Mouse (Mus musculus): ENCODE results near the gene Pax6.

Gene Pax6

GRCm38 (mm10) chr2:105668271-105669270 is at the start of gene Pax6:
Gene Pax6, plus strand, starts transcription at chr2:105668900.
- DNase-seq (ENCODE audit: low spot score in 2 of 2): no peak

- no peak for DNase-seq (ENCODE audit: low spot score in 2 of 2)
Observed at GRCm38 (mm10) chr2:105648933-105649332, 19.8 kb upstream of the Pax6 start.

GRCm38 (mm10) chr2:105656456-105656855 is 12.2 kb upstream of the Pax6 start:
- no peak for DNase-seq (ENCODE audit: low spot score in 2 of 2)

- DNase-seq (ENCODE audit: low spot score in 2 of 2): no peak
Observed at GRCm38 (mm10) chr2:105659350-105659749, 9.3 kb upstream of the Pax6 start.

GRCm38 (mm10) chr2:105659926-105660873 is 8.5 kb upstream of the Pax6 start:
- no peak for DNase-seq (ENCODE audit: low spot score in 2 of 2)

GRCm38 (mm10) chr2:105660874-105661622 is 7.7 kb upstream of the Pax6 start:
- DNase-seq (ENCODE audit: low spot score in 2 of 2): no peak

- no peak for DNase-seq (ENCODE audit: low spot score in 2 of 2)
Observed at GRCm38 (mm10) chr2:105661623-105662066, 7.1 kb upstream of the Pax6 start.

- DNase-seq (ENCODE audit: low spot score in 2 of 2): no peak
Observed at GRCm38 (mm10) chr2:105662121-105662520, 6.6 kb upstream of the Pax6 start.

GRCm38 (mm10) chr2:105662606-105663005 is 6.1 kb upstream of the Pax6 start:
- no peak for DNase-seq (ENCODE audit: low spot score in 2 of 2)

- DNase-seq (ENCODE audit: low spot score in 2 of 2): no peak
Observed at GRCm38 (mm10) chr2:105663101-105663511, 5.6 kb upstream of the Pax6 start.

GRCm38 (mm10) chr2:105664996-105665395 is 3.7 kb upstream of the Pax6 start:
- DNase-seq (ENCODE audit: low spot score in 2 of 2): no peak

GRCm38 (mm10) chr2:105665491-105666250 is 3.0 kb upstream of the Pax6 start:
- DNase-seq (ENCODE audit: low spot score in 2 of 2): no peak

GRCm38 (mm10) chr2:105666331-105666730 is 2.4 kb upstream of the Pax6 start:
- no peak for DNase-seq (ENCODE audit: low spot score in 2 of 2)

- DNase-seq (ENCODE audit: low spot score in 2 of 2): no peak
Observed at GRCm38 (mm10) chr2:105666763-105667625, 1.7 kb upstream of the Pax6 start.

- no peak for DNase-seq (ENCODE audit: low spot score in 2 of 2)
Observed at GRCm38 (mm10) chr2:105667626-105667950, 1.1 kb upstream of the Pax6 start.

GRCm38 (mm10) chr2:105669371-105669861 is 716 bp downstream of the Pax6 start:
- DNase-seq (ENCODE audit: low spot score in 2 of 2): no peak

- DNase-seq (ENCODE audit: low spot score in 2 of 2): no peak
Observed at GRCm38 (mm10) chr2:105669881-105670730, 1.4 kb downstream of the Pax6 start.

GRCm38 (mm10) chr2:105670731-105671095 is 2.0 kb downstream of the Pax6 start:
- no peak for DNase-seq (ENCODE audit: low spot score in 2 of 2)
